Mouse (Mus musculus) lung, adult 2 months (tissue): Measurements from ENCODE around the gene Sprr2e. TPM values are rescaled to one million over a fixed set of nuclear protein-coding genes. Genes with fewer than 3 reads are reported as not detected.

Source experiments
- DNase-seq: peaks from one replicate; pipeline ENCODE4 v3.0.0; 2022
- H3K4me1 ChIP-seq: fragments of 200-500 bp; 2 replicates; pipeline ENCODE4 v1.6.1; 2011; ENCODE audit warnings: low read length; ENCODE audit not compliant: control insufficient read depth, insufficient read depth
- H3K4me3 ChIP-seq: fragments of 200-500 bp; replicated peaks from 2 replicates; pipeline ENCODE3; 2011; ENCODE audit warnings: low read depth, mild to moderate bottlenecking, control low read depth, low read length; ENCODE audit errors: extremely low read depth
- CTCF ChIP-seq: fragments of 200-500 bp; IDR thresholded peaks from 2 replicates; pipeline ENCODE4 v1.5.1; 2011; ENCODE audit warnings: mild to moderate bottlenecking, low read length, control low read depth; ENCODE audit not compliant: insufficient read depth
- POLR2A ChIP-seq: fragments of 200-500 bp; IDR thresholded peaks from 2 replicates; pipeline ENCODE4 v1.6.1; 2011; ENCODE audit warnings: low read depth, mild to moderate bottlenecking, control low read depth, low read length, borderline replicate concordance; ENCODE audit errors: extremely low read depth
- WGBS: fragments of 180-500 bp; shearing (Covaris S2); methylation state at CpG from one replicate; pipeline ENCODE4 v1.1.7; 2018; 5-methylcytosine and 5-hydroxymethylcytosine counted together
- polyA plus RNA-seq: library from polyadenylated mRNA; depleted of rRNA; stranded (reverse); fragments of >200 nt; gene quantifications from 2 replicates; pipeline ENCODE4 v1.2.3, GENCODE M21; 2012; rRNA removed

Sprr2e gene
- not detected in 2 replicates for polyA plus RNA-seq

- 75% methylated on average over 2 of the region's 2 CpGs for WGBS
- no peak for DNase-seq
- TF ChIP-seq CTCF (no peak), POLR2A (no peak)
- H3K4me3 ChIP-seq = no peak within 1 kb of the TSS
- no peaks in the 10 kb centered on the region for H3K4me1 ChIP-seq
These were observed at the start of gene Sprr2e for GRCm38 (mm10) chr3:92351843-92352242. Sprr2e (plus strand) TSS chr3:92352143.

GRCm38 (mm10) chr3:92307406-92307805 is 44.5 kb upstream of the Sprr2e start:
- H3K4me3 ChIP-seq = no peak overlapping the region
- no peak for TF ChIP-seq CTCF
- no peak for TF ChIP-seq POLR2A
- WGBS = 88% methylated on average over 1 of the region's 1 CpGs
- DNase-seq = no peak
- H3K4me1 ChIP-seq = no peaks in the 10 kb centered on the region

GRCm38 (mm10) chr3:92316320-92316719 is 35.6 kb upstream of the Sprr2e start, which contains the start of gene Sprr2b:
Sprr2b (plus strand) TSS chr3:92316620.
- Histone ChIP-seq H3K4me3 (no peak within 1 kb of the TSS), H3K4me1 (no peaks in the 10 kb centered on the region)
- no peak for DNase-seq
- 53% methylated on average over 2 of the region's 2 CpGs for WGBS
- TF ChIP-seq CTCF (no peak), POLR2A (no peak)

GRCm38 (mm10) chr3:92317384-92317783 is 34.6 kb upstream of the Sprr2e start:
- Histone ChIP-seq H3K4me3 (no peak overlapping the region), H3K4me1 (no peaks in the 10 kb centered on the region)
- DNase-seq = no peak
- WGBS = 72% methylated on average over 2 of the region's 2 CpGs
- no peak for TF ChIP-seq POLR2A

GRCm38 (mm10) chr3:92336278-92336677 is 15.7 kb upstream of the Sprr2e start:
- H3K4me3 ChIP-seq = no peak overlapping the region
- H3K4me1 ChIP-seq = no peaks in the 10 kb centered on the region
- no peak for TF ChIP-seq POLR2A
- no peak for TF ChIP-seq CTCF
- no peak for DNase-seq
- 57% methylated on average over 1 of the region's 1 CpGs for WGBS

- TF ChIP-seq POLR2A (no peak), CTCF (no peak)
- 82% methylated on average over 5 of the region's 5 CpGs for WGBS
- H3K4me1 ChIP-seq = no peaks in the 10 kb centered on the region
- H3K4me3 ChIP-seq = no peak within 1 kb of the TSS
- no peak for DNase-seq
These were observed 13.1 kb upstream of the Sprr2e start, which contains the start of gene Sprr2d for GRCm38 (mm10) chr3:92338840-92339239. Sprr2d (plus strand) TSS chr3:92339140.

- H3K4me3 ChIP-seq = no peak overlapping the region
- TF ChIP-seq POLR2A = no peak
- TF ChIP-seq CTCF = no peak
- H3K4me1 ChIP-seq = no peaks in the 10 kb centered on the region
- DNase-seq = no peak
These were observed 9.7 kb downstream of the Sprr2e start for GRCm38 (mm10) chr3:92361619-92362018.

GRCm38 (mm10) chr3:92364887-92365286 is 12.9 kb downstream of the Sprr2e start, which contains the start of gene Sprr2f:
Sprr2f (plus strand) TSS chr3:92365187.
- 54% methylated on average over 3 of the region's 3 CpGs for WGBS
- TF ChIP-seq CTCF = no peak
- no peak for TF ChIP-seq POLR2A
- no peaks in the 10 kb centered on the region for H3K4me1 ChIP-seq
- H3K4me3 ChIP-seq = no peak within 1 kb of the TSS
- DNase-seq = no peak

- DNase-seq = no peak
- Histone ChIP-seq H3K4me3 (no peak overlapping the region), H3K4me1 (no peaks in the 10 kb centered on the region)
- no peak for TF ChIP-seq CTCF
- TF ChIP-seq POLR2A = no peak
- 63% methylated on average over 2 of the region's 2 CpGs for WGBS
These were observed 21.7 kb downstream of the Sprr2e start for GRCm38 (mm10) chr3:92373613-92374012.

- Histone ChIP-seq H3K4me1 (no peaks in the 10 kb centered on the region), H3K4me3 (no peak within 1 kb of the TSS)
- WGBS = 75% methylated on average over 1 of the region's 1 CpGs
- no peak for TF ChIP-seq CTCF
- TF ChIP-seq POLR2A = no peak
- no peak for DNase-seq
These were observed 33.4 kb downstream of the Sprr2e start, which contains the start of gene Sprr2h for GRCm38 (mm10) chr3:92385385-92385784. Sprr2h (plus strand) TSS chr3:92385685.
